Mouse (Mus musculus) hindbrain, embryonic 16.5 days (tissue): ENCODE measurements around the gene C1qtnf7. TPM values are rescaled to one million over a fixed set of nuclear protein-coding genes. Genes with fewer than 3 reads are reported as not detected.
A peak's percentile ranks its signal among the peaks of the same experiment; 100 is the strongest.

Experiments
- ATAC-seq: fragments of 200-750 bp; cut with Nextera tagmentation; 2 replicates; pipeline ENCODE4 v1.8.0; 2017; ENCODE audit warnings: moderate TSS enrichment, moderate library complexity
- H3K27ac ChIP-seq: fragments of 300-500 bp; sonication (generic); 2 replicates; pipeline ENCODE4 v1.5.1; 2014; ENCODE audit warnings: low read depth, mild to moderate bottlenecking, control low read depth, low read length, moderate library complexity
- H3K27me3 ChIP-seq: fragments of 300-500 bp; sonication (generic); replicated peaks from 2 replicates; pipeline ENCODE4 v1.6.1; 2014; ENCODE audit warnings: low read length; ENCODE audit not compliant: control insufficient read depth, insufficient read depth
- H3K36me3 ChIP-seq: fragments of 300-500 bp; sonication (generic); 2 replicates; pipeline ENCODE4 v1.6.1; 2014; ENCODE audit warnings: mild to moderate bottlenecking, low read length, moderate library complexity, mixed read lengths; ENCODE audit not compliant: control insufficient read depth, insufficient read depth
- H3K4me1 ChIP-seq: fragments of 300-500 bp; sonication (generic); 2 replicates; pipeline ENCODE4 v1.6.1; 2014; ENCODE audit warnings: low read depth, low read length; ENCODE audit not compliant: control insufficient read depth, insufficient read depth
- H3K4me2 ChIP-seq: fragments of 300-500 bp; sonication (generic); 2 replicates; pipeline ENCODE4 v1.6.1; 2014; ENCODE audit warnings: mild to moderate bottlenecking, low read length, control low read depth, moderate library complexity
- H3K4me3 ChIP-seq: fragments of 300-500 bp; sonication (generic); 2 replicates; pipeline ENCODE4 v1.5.1; 2014; ENCODE audit warnings: mild to moderate bottlenecking, low read length, control low read depth, moderate library complexity
- H3K9ac ChIP-seq: fragments of 300-500 bp; sonication (generic); 2 replicates; pipeline ENCODE4 v1.6.1; 2014; ENCODE audit warnings: low read depth, mild to moderate bottlenecking, control low read depth, low read length, moderate library complexity
- H3K9me3 ChIP-seq: fragments of 300-500 bp; sonication (generic); 2 replicates; pipeline ENCODE4 v1.6.1; 2014; ENCODE audit warnings: mild to moderate bottlenecking, low read length, moderate library complexity; ENCODE audit not compliant: control insufficient read depth
- WGBS: fragments of 180-500 bp; shearing (Covaris S2); extraction: QIAGEN DNeasy Blood & Tissue Kit; methylation state at CpG from one replicate; pipeline ENCODE4 v1.1.7; 2014; 5-methylcytosine and 5-hydroxymethylcytosine counted together
- polyA plus RNA-seq: library from polyadenylated mRNA; unstranded; fragments of >200 nt; fragmentation: Nextera tagmentation; extraction: Ambion mirVana; gene quantifications from 2 replicates; pipeline ENCODE4 v1.2.1, GENCODE M21; 2015

The C1qtnf7 gene
- polyA plus RNA-seq, 1 experiment from 2014 or later = 1.2 TPM

DNA sequence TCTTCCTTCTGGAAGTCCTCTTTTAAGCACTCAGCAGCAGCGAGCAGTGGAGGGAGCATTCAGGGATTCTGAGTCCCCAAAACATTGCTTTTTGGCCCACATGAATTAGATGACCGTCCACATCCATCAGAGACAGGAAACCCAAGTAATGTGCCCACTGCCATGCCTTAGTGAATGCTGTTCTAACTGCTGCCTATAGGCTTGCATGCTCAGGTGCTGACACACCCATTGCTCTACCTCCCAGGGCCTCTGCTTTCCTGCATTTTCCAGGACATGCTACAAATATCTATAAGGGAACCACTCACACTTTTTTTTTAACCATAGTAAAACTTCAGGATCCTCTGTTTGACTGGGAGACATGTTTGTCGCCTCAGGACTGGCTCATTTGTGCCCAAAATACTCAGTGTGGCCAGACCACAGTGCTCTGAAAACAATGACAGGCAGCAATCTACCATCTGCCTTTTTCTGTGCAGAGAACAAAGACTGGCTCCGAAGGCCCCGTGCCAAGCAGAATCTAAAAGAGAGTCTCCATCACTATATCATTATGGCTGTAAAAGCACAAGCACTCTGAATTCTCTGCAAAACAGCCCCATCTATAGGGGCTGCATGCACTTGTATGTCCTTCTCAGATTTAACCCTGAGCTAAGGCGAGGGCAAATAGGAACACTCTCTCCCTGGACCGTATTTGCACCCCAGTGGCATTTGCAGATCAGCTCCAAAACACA, 106.4 kb downstream of the C1qtnf7 start:
- Histone ChIP-seq H3K27ac (no peak overlapping the region), H3K36me3 (no peaks in the 10 kb centered on the region), H3K4me3 (no peak overlapping the region), H3K4me1 (no peaks in the 10 kb centered on the region), H3K9me3 (no peaks in the 10 kb centered on the region), H3K4me2 (no peak overlapping the region), H3K9ac (no peak overlapping the region), H3K27me3 (no peaks in the 10 kb centered on the region)
- peak; percentile 81 for ATAC-seq
- WGBS = 48% methylated on average over 7 of the region's 7 CpGs

GRCm38 (mm10) chr5:43625407-43625806, 110.1 kb downstream of the C1qtnf7 start:
- no peak overlapping the region for H3K4me2 ChIP-seq
- WGBS = 74% methylated on average over 4 of the region's 4 CpGs
- H3K27me3 ChIP-seq = no peaks in the 10 kb centered on the region
- H3K36me3 ChIP-seq = no peaks in the 10 kb centered on the region
- ATAC-seq = no peak
- H3K4me3 ChIP-seq = no peak overlapping the region
- no peaks in the 10 kb centered on the region for H3K4me1 ChIP-seq
- no peaks in the 10 kb centered on the region for H3K9me3 ChIP-seq
- no peak overlapping the region for H3K9ac ChIP-seq
- no peak overlapping the region for H3K27ac ChIP-seq

GRCm38 (mm10) chr5:43634071-43634601, 118.8 kb downstream of the C1qtnf7 start:
- Histone ChIP-seq H3K4me3 (no peak overlapping the region), H3K4me2 (no peak overlapping the region), H3K36me3 (no peaks in the 10 kb centered on the region), H3K27ac (no peak overlapping the region), H3K9ac (no peak overlapping the region), H3K27me3 (no peaks in the 10 kb centered on the region), H3K9me3 (no peaks in the 10 kb centered on the region), H3K4me1 (peaks cover 2% of the 10 kb centered on the region; the same call in 1 of the 2 replicates)
- WGBS = 81% methylated on average over 5 of the region's 5 CpGs
- ATAC-seq = peak; percentile 40; the same call in 1 of the 2 replicates

DNA sequence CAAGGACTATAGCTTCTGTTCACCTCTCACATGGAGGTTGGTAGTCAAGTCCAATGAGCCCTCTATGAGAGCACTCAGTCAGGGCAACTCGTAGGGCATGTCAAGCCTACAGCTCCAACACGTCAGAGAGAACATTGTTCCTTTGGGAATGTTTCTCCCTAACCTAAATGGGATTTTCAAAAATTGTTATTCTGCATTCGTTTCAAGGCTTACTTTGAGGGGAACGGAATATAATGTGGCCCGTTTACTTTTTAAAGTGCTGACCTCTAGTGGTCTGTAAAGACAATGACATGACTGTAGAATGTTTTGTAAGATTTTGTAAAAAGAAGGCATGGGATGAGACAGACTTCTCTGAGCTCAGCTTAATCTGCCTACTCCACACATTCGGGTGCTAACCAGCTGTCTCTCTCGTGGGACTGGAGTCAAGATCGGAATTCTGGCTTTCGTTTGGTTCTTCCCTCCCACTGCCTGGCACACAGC, 119.3 kb downstream of the C1qtnf7 start:
- ATAC-seq = peak; percentile 80
- no peak overlapping the region for H3K4me3 ChIP-seq
- H3K9me3 ChIP-seq = no peaks in the 10 kb centered on the region
- peaks cover 2% of the 10 kb centered on the region; the same call in 1 of the 2 replicates for H3K4me1 ChIP-seq
- H3K27me3 ChIP-seq = no peaks in the 10 kb centered on the region
- no peak overlapping the region for H3K27ac ChIP-seq
- WGBS = 29% methylated on average over 9 of the region's 9 CpGs
- no peaks in the 10 kb centered on the region for H3K36me3 ChIP-seq
- H3K9ac ChIP-seq = no peak overlapping the region
- H3K4me2 ChIP-seq = no peak overlapping the region

- no peaks in the 10 kb centered on the region for H3K9me3 ChIP-seq
- ATAC-seq = no peak
- no peak overlapping the region for H3K4me2 ChIP-seq
- no peak overlapping the region for H3K4me3 ChIP-seq
- no peak overlapping the region for H3K27ac ChIP-seq
- 54% methylated on average over 4 of the region's 4 CpGs for WGBS
- no peaks in the 10 kb centered on the region for H3K36me3 ChIP-seq
- no peaks in the 10 kb centered on the region for H3K4me1 ChIP-seq
- no peaks in the 10 kb centered on the region for H3K27me3 ChIP-seq
- H3K9ac ChIP-seq = no peak overlapping the region
Observed at GRCm38 (mm10) chr5:43645020-43645419, 129.7 kb downstream of the C1qtnf7 start.

GRCm38 (mm10) chr5:43647098-43647774, 131.9 kb downstream of the C1qtnf7 start:
- Histone ChIP-seq H3K27ac (no peak overlapping the region), H3K4me3 (no peak overlapping the region), H3K36me3 (no peaks in the 10 kb centered on the region), H3K4me1 (no peaks in the 10 kb centered on the region), H3K9me3 (no peaks in the 10 kb centered on the region), H3K9ac (no peak overlapping the region), H3K4me2 (no peak overlapping the region), H3K27me3 (no peaks in the 10 kb centered on the region)
- 79% methylated on average over 12 of the region's 12 CpGs for WGBS
- ATAC-seq = peak; percentile 54

DNA sequence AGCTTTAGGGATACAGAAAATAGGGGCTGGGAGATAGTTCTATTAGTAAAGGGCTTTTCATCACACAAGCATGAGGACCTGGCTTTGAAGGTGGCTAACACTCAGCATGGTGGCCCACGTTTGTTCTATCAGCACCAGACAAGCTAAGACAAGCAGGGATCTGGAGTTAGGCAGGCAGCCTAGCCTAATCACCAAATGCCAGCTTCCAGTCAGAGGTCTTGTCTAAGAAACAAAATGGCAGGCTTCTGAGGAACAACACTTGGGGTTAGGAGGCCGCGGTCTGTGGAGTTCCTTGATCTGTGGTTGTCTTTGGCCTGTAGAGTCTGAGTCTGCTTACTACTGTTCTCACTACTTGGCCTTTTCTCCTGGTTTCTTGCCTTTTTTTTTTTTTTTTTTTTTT, 146.2 kb downstream of the C1qtnf7 start:
- no peak for ATAC-seq
- H3K4me2 ChIP-seq = peak overlapping the region; percentile 59
- 90% methylated on average over 3 of the region's 3 CpGs for WGBS
- H3K9ac ChIP-seq = no peak overlapping the region
- no peaks in the 10 kb centered on the region for H3K36me3 ChIP-seq
- H3K27me3 ChIP-seq = no peaks in the 10 kb centered on the region
- peak overlapping the region; percentile 84 for H3K27ac ChIP-seq
- H3K9me3 ChIP-seq = no peaks in the 10 kb centered on the region
- no peak overlapping the region for H3K4me3 ChIP-seq
- H3K4me1 ChIP-seq = peaks cover 15% of the 10 kb centered on the region

DNA sequence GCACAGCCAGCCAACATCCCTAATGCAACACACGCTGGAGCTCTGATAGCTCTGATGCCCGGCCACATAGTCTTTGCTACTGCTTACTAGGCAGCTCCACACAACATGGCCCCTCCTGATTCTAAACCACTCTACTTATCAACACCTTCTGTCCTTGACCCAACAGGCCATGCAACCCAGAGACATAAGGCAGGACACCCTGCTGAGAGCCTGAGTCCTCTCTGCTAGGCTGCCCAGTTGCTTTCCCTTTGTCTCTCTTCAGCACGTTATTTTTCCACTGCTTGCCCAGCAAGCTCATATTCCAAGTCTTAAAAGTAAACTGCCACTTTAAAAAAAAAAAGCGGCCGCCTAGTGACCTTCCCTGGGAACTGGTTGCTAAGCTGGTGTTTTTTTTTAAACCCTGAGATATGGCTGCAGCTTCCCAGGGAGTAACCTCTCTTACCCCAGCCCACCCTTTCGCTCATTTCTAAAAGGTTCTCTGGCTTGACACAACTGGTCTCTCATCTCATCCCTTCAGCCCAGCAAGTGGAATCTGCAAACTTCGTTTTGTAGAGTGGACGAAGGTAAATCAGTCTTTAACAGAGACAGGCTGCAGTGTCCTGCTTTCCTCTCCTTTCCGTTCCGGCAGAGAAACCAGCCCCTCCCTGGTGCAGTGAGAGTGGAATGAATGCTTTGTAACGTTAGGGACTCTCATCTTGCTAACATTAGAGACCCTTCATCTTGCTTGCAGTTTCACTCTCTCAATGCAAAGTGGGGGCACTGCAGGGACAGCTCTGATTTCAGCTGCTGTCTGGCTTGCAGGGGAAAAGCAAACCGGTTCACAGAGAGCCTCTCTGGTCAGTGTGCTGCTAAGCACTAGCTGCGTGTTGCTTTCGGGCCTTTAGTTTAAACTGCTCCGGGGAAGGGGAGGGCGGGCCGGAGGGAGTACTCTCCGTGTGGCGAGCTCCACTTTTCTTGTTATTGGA, 146.9 kb downstream of the C1qtnf7 start, which contains the start of gene Cc2d2a:
Gene Cc2d2a, plus strand, starts transcription at position 350 of the 965 bp plus-strand sequence.
- peak; percentile 86 for ATAC-seq
- 3% methylated on average over 19 of the region's 19 CpGs for WGBS
- Histone ChIP-seq H3K4me3 (peak within 1 kb of the TSS; percentile 45), H3K27ac (peak within 1 kb of the TSS; percentile 84), H3K36me3 (no peaks in the 10 kb centered on the region), H3K27me3 (no peaks in the 10 kb centered on the region), H3K9me3 (no peaks in the 10 kb centered on the region), H3K4me1 (peaks cover 15% of the 10 kb centered on the region), H3K9ac (peak within 1 kb of the TSS; percentile 60), H3K4me2 (peak within 1 kb of the TSS; percentile 59)
